Mouse (Mus musculus) heart, embryonic 12.5 days (tissue): ENCODE data around the gene Spag8. TPM values are rescaled to one million over a fixed set of nuclear protein-coding genes. Genes with fewer than 3 reads are reported as not detected.

Source experiments
- ATAC-seq: fragments of 200-750 bp; cut with Nextera tagmentation; 2 replicates; pipeline ENCODE4 v1.8.0; 2017; ENCODE audit warnings: moderate TSS enrichment, moderate library complexity; ENCODE audit not compliant: insufficient number of reproducible peaks, low FRiP score
- H3K27ac ChIP-seq: fragments of 300-500 bp; sonication (generic); 2 replicates; pipeline ENCODE4 v1.5.1; 2016; ENCODE audit warnings: mild to moderate bottlenecking, moderate library complexity; ENCODE audit not compliant: poor library complexity, severe bottlenecking
- H3K27me3 ChIP-seq: fragments of 300-500 bp; sonication (generic); replicated peaks from 2 replicates; pipeline ENCODE4 v1.6.1; 2016; ENCODE audit warnings: mild to moderate bottlenecking, moderate library complexity
- H3K36me3 ChIP-seq: fragments of 300-500 bp; sonication (generic); 2 replicates; pipeline ENCODE4 v1.6.1; 2016; ENCODE audit warnings: mild to moderate bottlenecking, moderate library complexity
- H3K4me1 ChIP-seq: fragments of 300-500 bp; sonication (generic); replicated peaks from 2 replicates; pipeline ENCODE4 v1.6.1; 2016; ENCODE audit warnings: mild to moderate bottlenecking
- H3K4me2 ChIP-seq: fragments of 300-500 bp; sonication (generic); 2 replicates; pipeline ENCODE4 v1.6.1; 2016; ENCODE audit warnings: mild to moderate bottlenecking, moderate library complexity
- H3K4me3 ChIP-seq: fragments of 300-500 bp; sonication (generic); 2 replicates; pipeline ENCODE4 v1.5.1; 2016; ENCODE audit warnings: mild to moderate bottlenecking
- H3K9ac ChIP-seq: fragments of 300-500 bp; sonication (generic); 2 replicates; pipeline ENCODE4 v1.6.1; 2016; ENCODE audit warnings: mild to moderate bottlenecking, moderate library complexity
- H3K9me3 ChIP-seq: fragments of 300-500 bp; sonication (generic); replicated peaks from 2 replicates; pipeline ENCODE4 v1.6.1; 2016; ENCODE audit warnings: mild to moderate bottlenecking, moderate library complexity
- WGBS: fragments of 180-500 bp; shearing (Covaris S2); methylation state at CpG from one replicate; pipeline ENCODE4 v1.1.7; 2016; 5-methylcytosine and 5-hydroxymethylcytosine counted together
- polyA plus RNA-seq: library from polyadenylated mRNA; unstranded; fragments of >200 nt; fragmentation: Nextera tagmentation; extraction: Ambion mirVana; gene quantifications from 2 replicates; pipeline ENCODE4 v1.2.1, GENCODE M21; 2016

Gene Spag8
- polyA plus RNA-seq, 1 experiment from 2014 or later = 0.40 TPM

DNA sequence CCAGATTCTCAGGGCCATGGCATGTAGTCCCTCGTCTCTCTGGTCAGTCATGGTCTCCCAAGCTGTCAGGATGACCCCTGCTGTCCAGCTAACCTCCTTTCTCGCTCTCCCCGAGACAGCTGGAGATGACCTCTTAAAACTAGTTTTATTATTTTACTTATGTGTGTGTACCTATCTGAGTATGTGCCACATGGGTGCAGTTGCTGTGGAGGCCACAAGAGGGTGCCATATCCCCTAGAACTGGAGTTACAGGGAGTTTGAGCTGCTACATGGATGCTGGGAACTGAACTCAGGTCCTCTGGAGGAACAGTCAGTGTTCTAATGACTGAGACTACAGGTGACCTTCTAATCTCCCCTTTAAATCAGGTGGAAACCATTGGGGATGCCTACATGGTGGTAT lies 3.6 kb downstream of the Spag8 start:
- no peaks in the 10 kb centered on the region for H3K27me3 ChIP-seq
- H3K9me3 ChIP-seq = peaks cover 9% of the 10 kb centered on the region
- no peak overlapping the region for H3K4me2 ChIP-seq
- no peak overlapping the region for H3K4me3 ChIP-seq
- WGBS = 88% methylated on average over 3 of the region's 3 CpGs
- H3K4me1 ChIP-seq = peaks cover 6% of the 10 kb centered on the region; the same call in 1 of the 2 replicates
- no peak for ATAC-seq
- H3K27ac ChIP-seq = no peak overlapping the region
- H3K36me3 ChIP-seq = peaks cover 14% of the 10 kb centered on the region
- H3K9ac ChIP-seq = no peak overlapping the region

GRCm38 (mm10) chr4:43640491-43640890 lies 12.9 kb downstream of the Spag8 start:
- WGBS = 67% methylated on average over 6 of the region's 6 CpGs
- no peak for ATAC-seq

GRCm38 (mm10) chr4:43640076-43640475 lies 13.3 kb downstream of the Spag8 start:
- H3K27ac ChIP-seq = no peak overlapping the region
- 64% methylated on average over 9 of the region's 9 CpGs for WGBS

More at GRCm38 (mm10) chr4:43640491-43640890, 12.9 kb downstream of the Spag8 start:
- Histone ChIP-seq H3K27me3 (no peaks in the 10 kb centered on the region), H3K9me3 (no peaks in the 10 kb centered on the region), H3K4me3 (no peak overlapping the region), H3K4me2 (no peak overlapping the region), H3K36me3 (no peaks in the 10 kb centered on the region; the same call in 1 of the 2 replicates), H3K27ac (no peak overlapping the region), H3K9ac (no peak overlapping the region), H3K4me1 (peaks cover 6% of the 10 kb centered on the region)

GRCm38 (mm10) chr4:43636751-43637150 lies 16.6 kb downstream of the Spag8 start:
- no peak for ATAC-seq
- WGBS = 81% methylated on average over 6 of the region's 6 CpGs
- no peaks in the 10 kb centered on the region for H3K9me3 ChIP-seq

More at GRCm38 (mm10) chr4:43640076-43640475, 13.3 kb downstream of the Spag8 start:
- ATAC-seq = no peak
- H3K4me3 ChIP-seq = no peak overlapping the region
- H3K4me1 ChIP-seq = peaks cover 10% of the 10 kb centered on the region
- no peak overlapping the region for H3K4me2 ChIP-seq
- no peak overlapping the region for H3K9ac ChIP-seq
- no peaks in the 10 kb centered on the region; the same call in 1 of the 2 replicates for H3K36me3 ChIP-seq
- no peaks in the 10 kb centered on the region for H3K9me3 ChIP-seq
- no peaks in the 10 kb centered on the region for H3K27me3 ChIP-seq

DNA sequence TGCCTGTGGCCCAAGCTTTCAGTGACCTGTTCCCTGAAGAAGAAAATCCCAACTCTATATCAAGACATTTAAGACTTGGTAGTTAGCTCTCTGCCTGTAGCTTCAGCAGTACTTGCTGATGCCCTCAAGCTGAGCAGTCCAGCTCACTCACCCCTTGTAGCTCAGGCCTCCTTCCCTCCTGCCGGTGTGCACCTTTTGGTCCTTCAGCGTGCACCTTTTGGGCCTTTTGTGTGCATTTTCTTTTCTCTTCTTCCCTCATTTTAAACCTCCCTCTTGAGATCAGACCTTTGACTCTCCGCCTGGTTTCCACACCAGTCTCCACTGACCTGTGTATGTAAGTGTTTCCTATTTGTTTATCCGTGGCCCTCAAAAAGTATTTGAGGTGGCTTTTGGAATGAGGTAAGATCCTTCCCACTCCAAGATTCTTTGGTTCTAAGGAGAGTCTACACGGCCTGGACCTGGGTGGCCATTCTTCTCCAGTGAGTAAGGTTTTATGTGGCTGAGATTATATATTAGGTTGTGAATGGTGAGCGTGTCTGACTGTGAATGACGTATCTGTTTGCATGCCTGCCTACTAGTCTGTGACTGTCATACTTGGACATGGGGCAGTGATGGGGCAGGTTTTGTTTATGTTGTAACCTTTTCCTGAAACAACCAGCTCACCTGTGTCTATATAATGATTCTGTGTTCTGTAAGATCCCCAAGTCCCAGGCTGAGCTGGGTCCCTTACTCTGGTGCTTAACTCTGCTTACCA lies 18.6 kb downstream of the Spag8 start:
- H3K27ac ChIP-seq = no peak overlapping the region
- no peak overlapping the region for H3K9ac ChIP-seq
- H3K36me3 ChIP-seq = no peaks in the 10 kb centered on the region
- no peaks in the 10 kb centered on the region for H3K9me3 ChIP-seq
- 80% methylated on average over 7 of the region's 7 CpGs for WGBS
- peaks cover 10% of the 10 kb centered on the region for H3K27me3 ChIP-seq
- 0 out of 2 replicates have a peak overlapping the region, but pooled peaks have one; percentile 17 for H3K4me2 ChIP-seq
- H3K4me3 ChIP-seq = no peak overlapping the region
- no peak for ATAC-seq
- peaks cover 38% of the 10 kb centered on the region for H3K4me1 ChIP-seq

More at GRCm38 (mm10) chr4:43636751-43637150, 16.6 kb downstream of the Spag8 start:
- Histone ChIP-seq H3K9ac (no peak overlapping the region), H3K36me3 (no peaks in the 10 kb centered on the region), H3K4me1 (peaks cover 28% of the 10 kb centered on the region), H3K4me3 (no peak overlapping the region), H3K27ac (no peak overlapping the region), H3K27me3 (peaks cover 10% of the 10 kb centered on the region), H3K4me2 (no peak overlapping the region)

- WGBS = 90% methylated on average over 2 of the region's 2 CpGs
- Histone ChIP-seq H3K4me1 (peaks cover 38% of the 10 kb centered on the region), H3K36me3 (no peaks in the 10 kb centered on the region), H3K9me3 (no peaks in the 10 kb centered on the region), H3K4me3 (no peak overlapping the region), H3K4me2 (no peak overlapping the region), H3K9ac (no peak overlapping the region), H3K27ac (no peak overlapping the region), H3K27me3 (peaks cover 10% of the 10 kb centered on the region)
- no peak for ATAC-seq
Measured at GRCm38 (mm10) chr4:43633736-43634135, 19.7 kb downstream of the Spag8 start.

DNA sequence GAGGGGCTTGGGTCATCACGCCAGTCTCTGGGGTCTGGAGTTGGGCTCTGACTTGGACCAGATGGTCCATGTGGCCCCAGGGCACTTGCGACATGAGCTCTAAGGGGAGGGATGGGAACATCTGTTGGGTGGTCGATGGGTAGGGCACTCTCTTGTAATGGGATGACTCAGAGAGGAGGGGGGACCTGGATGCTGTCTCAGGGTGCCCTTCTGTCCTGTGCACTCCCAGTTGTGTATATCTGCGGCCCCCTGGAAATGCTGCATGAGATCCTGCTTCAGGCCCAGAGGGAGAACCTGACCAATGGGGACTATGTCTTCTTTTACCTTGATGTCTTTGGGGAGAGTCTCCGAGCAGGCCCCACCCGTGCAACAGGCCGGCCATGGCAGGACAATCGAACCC lies 20.1 kb downstream of the Spag8 start:
- H3K27me3 ChIP-seq = peaks cover 10% of the 10 kb centered on the region
- H3K36me3 ChIP-seq = no peaks in the 10 kb centered on the region
- WGBS = 82% methylated on average over 8 of the region's 8 CpGs
- H3K27ac ChIP-seq = no peak overlapping the region
- peaks cover 38% of the 10 kb centered on the region for H3K4me1 ChIP-seq
- no peaks in the 10 kb centered on the region for H3K9me3 ChIP-seq
- ATAC-seq = no peak
- no peak overlapping the region for H3K4me2 ChIP-seq
- no peak overlapping the region for H3K9ac ChIP-seq
- H3K4me3 ChIP-seq = no peak overlapping the region

- Histone ChIP-seq H3K27me3 (peaks cover 10% of the 10 kb centered on the region), H3K9me3 (no peaks in the 10 kb centered on the region), H3K9ac (peak overlapping the region; percentile 89), H3K27ac (0 out of 2 replicates have a peak overlapping the region, but pooled peaks have one; percentile 55), H3K36me3 (no peaks in the 10 kb centered on the region), H3K4me3 (peak overlapping the region; percentile 67), H3K4me2 (peak overlapping the region; percentile 93), H3K4me1 (peaks cover 38% of the 10 kb centered on the region)
- 41% methylated on average over 42 of the region's 42 CpGs for WGBS
- peak; percentile 9; the same call in 1 of the 2 replicates for ATAC-seq
Measured at GRCm38 (mm10) chr4:43631956-43632920, 21.2 kb downstream of the Spag8 start.

- peak; percentile 66 for ATAC-seq
Measured at GRCm38 (mm10) chr4:43631046-43631955, 22.1 kb downstream of the Spag8 start, which contains the start of gene Npr2. Gene Npr2, plus strand, starts transcription at chr4:43631935.

GRCm38 (mm10) chr4:43630671-43631045 lies 22.7 kb downstream of the Spag8 start:
- ATAC-seq = no peak
- Histone ChIP-seq H3K27me3 (peaks cover 10% of the 10 kb centered on the region), H3K4me2 (peak overlapping the region; percentile 93), H3K9me3 (peaks cover 7% of the 10 kb centered on the region), H3K9ac (no peak overlapping the region), H3K36me3 (no peaks in the 10 kb centered on the region), H3K4me1 (peaks cover 34% of the 10 kb centered on the region), H3K27ac (no peak overlapping the region), H3K4me3 (peak overlapping the region; percentile 67; the same call in 1 of the 2 replicates)
- WGBS = 29% methylated on average over 5 of the region's 5 CpGs

More at GRCm38 (mm10) chr4:43631046-43631955, 22.1 kb downstream of the Spag8 start, which contains the start of gene Npr2:
- WGBS = 1% methylated on average over 61 of the region's 70 CpGs
- peak within 1 kb of the TSS; percentile 67 for H3K4me3 ChIP-seq
- peak within 1 kb of the TSS; percentile 93 for H3K4me2 ChIP-seq
- H3K27me3 ChIP-seq = peaks cover 10% of the 10 kb centered on the region
- peaks cover 38% of the 10 kb centered on the region for H3K4me1 ChIP-seq
- H3K36me3 ChIP-seq = no peaks in the 10 kb centered on the region
- peak within 1 kb of the TSS; percentile 55; the same call in 1 of the 2 replicates for H3K27ac ChIP-seq
- H3K9me3 ChIP-seq = peaks cover 5% of the 10 kb centered on the region
- H3K9ac ChIP-seq = peak within 1 kb of the TSS; percentile 89
